Mouse (Mus musculus) testis, adult 2 months (tissue): ENCODE data around the gene Gm9733. TPM values are rescaled to one million over a fixed set of nuclear protein-coding genes. Genes with fewer than 3 reads are reported as not detected.
"Not testable (repeated sequence)": the region's sequence is repeated elsewhere in the genome, so short reads cannot be mapped to it uniquely, and the experiment has no call there.

Experiments
- H3K27ac ChIP-seq: fragments of 200-500 bp; 2 replicates; pipeline ENCODE4 v1.5.1; 2012; ENCODE audit warnings: low read depth, low read length; ENCODE audit not compliant: control insufficient read depth, insufficient read depth
- H3K27me3 ChIP-seq: fragments of 200-500 bp; 2 replicates; pipeline ENCODE4 v1.6.1; 2012; ENCODE audit warnings: mild to moderate bottlenecking, low read length, moderate library complexity; ENCODE audit not compliant: control insufficient read depth, insufficient read depth
- H3K36me3 ChIP-seq: fragments of 200-500 bp; 2 replicates; pipeline ENCODE4 v1.6.1; 2012; ENCODE audit warnings: mild to moderate bottlenecking, low read length; ENCODE audit not compliant: control insufficient read depth, insufficient read depth
- H3K4me1 ChIP-seq: fragments of 200-500 bp; 2 replicates; pipeline ENCODE4 v1.6.1; 2012; ENCODE audit warnings: low read length; ENCODE audit not compliant: control insufficient read depth, insufficient read depth
- H3K4me3 ChIP-seq: fragments of 200-500 bp; 2 replicates; pipeline ENCODE4 v1.5.1; 2012; ENCODE audit warnings: low read depth, mild to moderate bottlenecking, low read length, moderate library complexity, mixed read lengths; ENCODE audit not compliant: control insufficient read depth
- CTCF ChIP-seq: fragments of 200-500 bp; IDR thresholded peaks from 2 replicates; pipeline ENCODE4 v1.5.1; 2012; ENCODE audit warnings: low read depth, mild to moderate bottlenecking, inconsistent platforms, low read length, moderate library complexity; ENCODE audit not compliant: control insufficient read depth, insufficient read depth, insufficient replicate concordance
- POLR2A ChIP-seq: fragments of 200-500 bp; IDR thresholded peaks from 2 replicates; pipeline ENCODE4 v1.6.1; 2012; ENCODE audit warnings: low read depth, mild to moderate bottlenecking, inconsistent platforms, low read length, moderate library complexity; ENCODE audit not compliant: control insufficient read depth
- polyA plus RNA-seq: library from polyadenylated mRNA; depleted of rRNA; stranded (reverse); fragments of >200 nt; gene quantifications from 2 replicates; pipeline ENCODE4 v1.2.3, GENCODE M21; 2012; rRNA removed

Gm9733 gene
- polyA plus RNA-seq: not detected in 2 replicates

DNA sequence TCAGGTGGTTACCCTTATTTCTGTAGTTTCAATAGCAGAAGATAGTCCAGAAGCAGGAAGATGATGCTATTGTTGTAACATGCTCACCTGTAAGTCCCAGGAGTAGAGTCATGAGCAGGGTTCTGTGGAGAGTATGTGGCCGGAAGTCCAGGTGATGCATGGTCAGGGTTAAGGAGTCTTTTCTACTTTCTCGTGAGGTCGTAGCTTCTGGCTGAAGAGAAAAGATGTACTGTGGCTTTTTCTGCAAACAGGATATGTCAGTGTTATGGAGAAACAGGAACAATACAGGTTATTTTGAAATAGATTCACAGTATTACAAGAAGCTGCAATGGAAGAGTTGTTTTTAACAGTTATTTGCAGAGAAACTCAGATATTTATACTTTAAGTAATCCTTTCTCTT, at the start of gene Gm9733:
TSS of gene Gm9733 (minus strand) at position 240 of the 400 bp plus-strand sequence.
- no peaks in the 10 kb centered on the region for H3K27me3 ChIP-seq
- no peak for TF ChIP-seq POLR2A
- no peak for TF ChIP-seq CTCF
- H3K4me3 ChIP-seq: no peak within 1 kb of the TSS
- no peak within 1 kb of the TSS for H3K27ac ChIP-seq
- no peaks in the 10 kb centered on the region for H3K36me3 ChIP-seq
- H3K4me1 ChIP-seq: no peaks in the 10 kb centered on the region

DNA sequence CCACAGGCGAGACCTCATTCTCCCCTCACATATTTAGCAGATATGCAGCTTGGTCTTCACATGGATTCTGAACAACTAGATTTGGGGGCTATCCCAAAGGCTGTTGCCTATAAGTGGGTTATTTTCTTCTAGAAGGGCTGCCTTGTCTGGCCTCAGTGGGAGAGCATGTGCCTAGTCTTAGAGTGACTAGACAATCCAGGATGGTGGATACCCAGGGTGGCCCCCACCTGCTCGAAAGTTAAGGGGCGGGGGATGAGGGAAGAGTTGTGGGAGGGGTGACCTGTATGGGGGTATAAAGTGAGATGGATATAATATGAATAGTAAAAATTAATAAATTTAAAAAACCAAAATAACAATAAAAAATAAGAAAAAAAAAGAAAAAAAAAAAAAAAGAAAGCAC, 23.6 kb upstream of the Gm9733 start:
- H3K36me3 ChIP-seq, H3K27me3 ChIP-seq, H3K4me1 ChIP-seq, H3K4me3 ChIP-seq, H3K27ac ChIP-seq: not testable (repeated sequence)

DNA sequence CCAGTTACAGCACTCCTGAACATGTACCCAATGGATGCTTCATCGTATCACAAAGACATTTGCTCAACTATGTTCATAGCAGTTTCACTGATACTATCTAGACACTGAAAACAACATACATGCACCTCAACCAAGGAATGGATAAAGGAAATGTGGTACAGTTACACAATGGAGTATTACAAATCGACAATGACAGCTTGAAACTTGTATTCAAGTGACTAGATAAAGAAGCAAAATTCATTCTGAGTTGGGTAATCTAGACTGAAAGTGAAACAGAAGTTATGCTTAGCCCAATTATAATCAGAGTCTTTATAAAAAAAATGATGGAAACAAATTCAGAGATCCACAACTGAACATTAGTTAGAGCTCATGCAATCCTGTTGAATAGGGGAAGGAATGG, 18.2 kb upstream of the Gm9733 start:
- not testable (repeated sequence) for H3K27ac ChIP-seq, H3K27me3 ChIP-seq, H3K4me3 ChIP-seq, H3K4me1 ChIP-seq, H3K36me3 ChIP-seq

DNA sequence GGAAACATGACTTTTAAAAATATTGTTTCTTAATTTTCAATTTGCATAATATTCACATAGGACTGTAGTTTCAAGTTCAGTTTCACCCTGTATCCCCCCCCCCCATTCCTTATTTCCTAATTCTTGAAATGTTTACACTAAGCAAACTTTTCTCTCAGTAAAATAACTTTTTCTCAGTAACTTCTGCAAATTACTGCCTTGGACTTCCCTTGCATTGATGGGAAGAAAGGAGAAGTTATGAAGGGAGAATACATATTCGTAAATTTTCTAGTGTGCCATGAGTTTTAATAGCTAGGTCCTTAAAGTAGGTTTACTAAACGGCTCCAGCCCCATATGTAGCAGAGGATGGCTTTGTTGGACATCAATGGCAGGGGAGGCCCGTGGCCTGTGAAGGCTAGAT, 13.5 kb upstream of the Gm9733 start:
- not testable (repeated sequence) for H3K4me3 ChIP-seq, H3K36me3 ChIP-seq, H3K27ac ChIP-seq, H3K27me3 ChIP-seq, H3K4me1 ChIP-seq

DNA sequence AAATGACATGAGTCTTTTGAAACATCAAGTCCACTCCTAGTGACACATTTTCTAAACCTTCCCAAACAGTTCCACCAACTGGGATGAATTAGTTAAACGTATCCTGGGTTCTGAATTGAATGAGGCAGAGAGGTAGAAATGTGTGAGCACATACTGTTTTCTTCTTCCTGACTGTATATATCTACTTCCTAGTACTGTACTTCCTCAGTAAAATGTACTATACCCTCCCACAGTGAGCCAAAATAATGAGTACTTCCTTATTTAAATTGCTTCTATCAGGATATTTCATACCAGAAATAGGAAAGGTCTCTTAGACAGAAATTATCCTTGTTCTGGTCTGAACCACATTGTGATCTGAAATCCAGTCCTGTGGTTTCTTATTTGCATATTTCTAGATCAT, 8.2 kb upstream of the Gm9733 start:
- TF ChIP-seq CTCF (no peak), POLR2A (no peak)
- no peak overlapping the region for H3K27ac ChIP-seq
- no peaks in the 10 kb centered on the region for H3K4me1 ChIP-seq
- no peaks in the 10 kb centered on the region for H3K27me3 ChIP-seq
- no peak overlapping the region for H3K4me3 ChIP-seq
- H3K36me3 ChIP-seq: no peaks in the 10 kb centered on the region

DNA sequence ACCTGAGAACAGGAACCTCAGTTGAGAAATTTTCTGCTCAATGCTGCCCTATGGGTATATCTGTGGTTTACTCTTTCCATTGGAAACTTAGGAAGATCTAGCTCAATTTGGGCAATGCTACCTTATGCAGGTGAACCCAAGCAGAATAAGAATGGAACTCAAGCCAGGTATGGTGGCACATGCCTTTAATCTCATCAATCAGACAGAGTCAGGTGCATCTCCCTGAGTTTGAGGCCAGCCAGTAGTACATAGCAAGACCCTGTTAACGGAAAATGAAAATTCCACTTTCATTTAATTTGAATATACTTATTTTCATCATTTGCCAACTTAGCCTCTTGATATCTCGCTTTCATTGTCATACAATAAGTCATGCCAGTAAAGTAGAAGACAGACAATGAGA, 2.1 kb upstream of the Gm9733 start:
- H3K36me3 ChIP-seq: no peaks in the 10 kb centered on the region
- no peak overlapping the region for H3K4me3 ChIP-seq
- no peaks in the 10 kb centered on the region for H3K4me1 ChIP-seq
- H3K27ac ChIP-seq: no peak overlapping the region
- TF ChIP-seq POLR2A (no peak), CTCF (no peak)
- no peaks in the 10 kb centered on the region for H3K27me3 ChIP-seq

DNA sequence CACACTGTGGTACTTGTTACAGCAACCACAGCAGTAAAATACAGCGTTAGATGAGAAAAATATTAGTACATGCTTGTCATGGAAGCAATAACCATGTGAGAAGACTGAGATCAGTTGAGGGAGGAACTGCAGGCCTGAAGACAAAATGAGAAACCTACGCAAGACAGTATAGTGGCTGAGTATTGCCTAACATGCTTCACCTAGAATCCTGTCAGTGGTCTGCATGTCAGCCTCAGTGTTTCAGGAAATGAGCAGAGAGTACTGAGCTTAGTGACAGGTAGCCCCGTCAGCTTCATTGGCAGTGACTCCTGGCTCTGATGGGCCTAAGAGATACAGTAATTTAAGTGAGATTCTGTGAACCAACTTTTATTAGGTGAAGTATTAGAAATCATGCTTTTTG, 557 bp downstream of the Gm9733 start:
- H3K27ac ChIP-seq: no peak overlapping the region
- TF ChIP-seq CTCF: no peak
- TF ChIP-seq POLR2A: no peak

DNA sequence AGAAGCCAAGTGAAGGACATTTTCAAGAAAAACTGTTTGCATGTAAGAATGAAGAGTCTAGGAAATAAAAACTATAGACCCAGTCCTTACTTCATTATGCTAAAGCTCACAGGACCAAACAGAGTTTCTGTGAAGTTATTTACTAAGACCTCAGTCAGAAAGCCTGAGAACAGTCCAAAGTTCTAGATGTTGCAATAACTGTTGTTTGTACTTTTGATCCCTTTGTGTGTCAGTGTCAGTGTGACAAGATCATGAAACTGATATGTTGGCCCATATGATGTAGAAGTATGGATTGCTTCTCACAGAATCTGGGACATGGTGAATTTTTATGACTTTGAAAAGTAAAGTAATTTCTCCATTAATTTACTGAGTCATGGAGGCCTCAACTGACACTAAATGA, 2.6 kb downstream of the Gm9733 start:
- no peaks in the 10 kb centered on the region for H3K36me3 ChIP-seq
- no peak overlapping the region for H3K4me3 ChIP-seq
- no peaks in the 10 kb centered on the region for H3K4me1 ChIP-seq
- no peak for TF ChIP-seq CTCF
- no peak for TF ChIP-seq POLR2A
- H3K27me3 ChIP-seq: no peaks in the 10 kb centered on the region
- no peak overlapping the region for H3K27ac ChIP-seq

More for the DNA sequence above, 557 bp downstream of the Gm9733 start:
- H3K27me3 ChIP-seq: no peaks in the 10 kb centered on the region
- H3K4me3 ChIP-seq: no peak overlapping the region
- no peaks in the 10 kb centered on the region for H3K36me3 ChIP-seq
- no peaks in the 10 kb centered on the region for H3K4me1 ChIP-seq
